Mouse (Mus musculus) ZHBTc4 (cell line): ENCODE measurements around the gene Cdyl2.

Experiments used
- DNase-seq: peaks from one replicate; pipeline ENCODE4 v3.0.0-alpha.2; 2011; ENCODE audit warnings: low read depth, low spot score

Cdyl2 gene

GRCm38 (mm10) chr8:116621158-116621961, 111.4 kb downstream of the Cdyl2 start:
- no peak for DNase-seq

DNA sequence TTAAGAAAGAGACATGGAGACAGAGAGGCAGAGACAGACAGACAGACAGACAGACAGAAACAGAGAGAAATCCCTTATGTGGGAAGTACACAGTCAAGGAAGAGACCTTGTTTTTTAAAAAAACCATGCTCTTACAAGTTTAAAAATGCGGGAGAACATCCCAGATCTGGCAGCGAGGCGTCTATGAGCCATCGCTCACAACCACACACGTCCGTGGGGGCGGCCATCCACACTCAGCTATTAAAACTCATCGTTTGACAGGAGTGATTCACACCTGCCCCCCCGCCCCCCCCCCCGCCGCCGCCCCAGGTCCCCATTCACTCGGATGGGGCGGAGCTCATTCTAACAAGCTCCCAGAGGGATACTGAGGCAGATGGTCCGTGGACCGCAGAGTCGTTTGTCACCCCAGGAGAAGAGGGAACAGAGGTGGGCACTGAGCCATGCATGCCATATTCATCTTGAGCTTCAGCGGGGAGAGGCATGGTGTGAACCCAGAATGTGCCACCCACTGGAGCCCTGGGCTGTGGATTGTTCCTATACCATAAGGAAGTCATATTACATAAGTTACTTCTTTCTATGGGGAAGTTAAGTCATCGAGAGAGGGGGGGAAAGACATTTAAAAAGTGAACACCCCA, 113.0 kb downstream of the Cdyl2 start:
- DNase-seq: no peak

DNA sequence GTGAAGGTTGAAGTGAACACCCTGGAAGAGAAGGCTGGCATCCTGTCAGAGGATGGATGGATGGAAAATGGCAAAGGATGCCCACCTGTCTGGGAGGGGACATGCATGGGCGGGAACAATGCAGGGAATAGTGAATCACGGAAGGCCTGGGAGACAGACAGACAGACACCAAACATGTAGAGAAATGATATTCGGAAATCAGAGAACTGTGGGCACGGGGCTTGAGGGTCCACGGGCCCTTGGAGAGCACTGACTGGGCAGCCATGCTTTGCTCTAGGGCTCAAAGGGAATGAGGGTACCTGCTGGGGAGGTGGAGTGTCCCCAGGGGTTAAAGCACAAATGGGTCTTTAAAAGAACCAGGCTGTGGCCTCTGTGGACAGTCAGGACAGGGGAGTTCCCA, 113.6 kb downstream of the Cdyl2 start:
- DNase-seq: no peak

DNA sequence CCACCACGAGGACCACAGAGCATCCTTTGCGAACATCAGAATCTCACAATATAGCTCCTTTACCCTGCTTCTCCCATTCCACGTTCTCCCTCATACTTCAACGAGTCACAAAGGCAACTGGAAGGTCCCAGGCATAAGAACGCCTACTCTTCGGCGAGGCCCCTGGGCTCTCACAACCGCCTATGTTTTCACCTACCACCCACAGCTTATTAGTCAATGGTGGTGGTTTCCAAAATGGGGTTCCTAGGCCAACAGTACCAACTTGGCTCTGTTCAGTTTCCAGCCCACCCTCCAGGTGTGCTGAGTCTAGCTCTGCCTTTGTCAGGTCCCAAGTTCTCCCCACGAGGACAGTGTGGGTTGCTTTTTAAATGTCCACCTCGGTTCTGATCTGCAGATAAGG, 114.0 kb downstream of the Cdyl2 start:
- DNase-seq: no peak

DNA sequence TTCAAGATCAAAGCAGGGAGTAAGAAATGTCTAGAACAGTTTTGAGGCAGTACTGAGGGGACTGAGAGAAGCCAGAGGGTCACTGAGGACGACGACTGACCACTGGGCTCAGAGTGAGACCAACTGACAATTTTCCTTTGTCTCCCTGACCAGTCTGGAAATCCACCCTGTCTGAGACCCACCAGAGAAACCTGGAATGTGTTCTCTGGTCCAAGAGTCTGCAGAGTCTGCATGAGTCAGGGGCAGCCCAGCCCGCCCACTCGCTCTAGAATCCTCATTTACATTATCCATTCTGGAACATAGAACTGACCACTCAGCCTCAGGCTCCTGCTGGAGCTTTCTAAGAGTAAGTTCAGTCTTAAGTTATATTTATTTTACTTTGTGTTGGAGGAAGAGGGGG, 114.9 kb downstream of the Cdyl2 start:
- DNase-seq: no peak

GRCm38 (mm10) chr8:116616369-116616768, 116.4 kb downstream of the Cdyl2 start:
- no peak for DNase-seq

DNA sequence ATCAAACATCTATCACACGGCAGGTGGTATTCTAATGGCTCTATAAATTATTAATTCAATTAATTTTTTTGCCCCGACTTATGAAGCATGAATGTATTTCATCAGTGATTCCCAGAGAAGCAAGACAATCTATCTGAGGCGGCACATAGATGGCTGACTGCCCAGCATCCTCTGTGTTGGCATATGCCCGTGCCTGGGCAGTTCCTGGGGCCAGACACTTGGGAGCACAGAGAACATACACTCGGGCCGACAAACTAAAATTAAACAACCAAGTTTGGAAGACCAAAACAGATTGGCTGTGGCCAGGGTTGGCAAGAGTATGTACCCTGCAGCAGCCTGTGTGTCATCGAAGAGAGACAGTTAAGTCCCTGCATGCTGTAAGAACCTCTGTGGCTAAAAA, 117.9 kb downstream of the Cdyl2 start:
- no peak for DNase-seq

DNA sequence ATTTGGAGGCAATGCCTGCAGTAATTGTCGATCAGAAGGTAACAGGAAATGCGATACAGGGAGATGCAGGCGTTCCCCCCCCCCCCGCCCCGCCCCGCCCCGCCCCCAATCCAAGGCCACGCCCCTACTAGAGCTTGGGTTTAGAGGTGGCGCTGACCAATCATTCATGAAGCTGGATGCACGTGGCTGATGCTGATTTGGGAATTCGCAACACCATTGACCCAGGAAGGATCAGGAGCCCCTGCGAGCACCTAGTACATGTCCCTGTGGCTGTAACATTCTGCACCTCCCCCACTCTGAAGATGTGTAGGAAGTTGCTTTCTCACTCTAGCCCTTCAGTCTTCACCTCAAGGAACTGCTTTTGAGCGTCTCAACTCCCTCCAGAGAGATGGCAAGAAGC, 126.6 kb downstream of the Cdyl2 start:
- peak; percentile 84 for DNase-seq

DNA sequence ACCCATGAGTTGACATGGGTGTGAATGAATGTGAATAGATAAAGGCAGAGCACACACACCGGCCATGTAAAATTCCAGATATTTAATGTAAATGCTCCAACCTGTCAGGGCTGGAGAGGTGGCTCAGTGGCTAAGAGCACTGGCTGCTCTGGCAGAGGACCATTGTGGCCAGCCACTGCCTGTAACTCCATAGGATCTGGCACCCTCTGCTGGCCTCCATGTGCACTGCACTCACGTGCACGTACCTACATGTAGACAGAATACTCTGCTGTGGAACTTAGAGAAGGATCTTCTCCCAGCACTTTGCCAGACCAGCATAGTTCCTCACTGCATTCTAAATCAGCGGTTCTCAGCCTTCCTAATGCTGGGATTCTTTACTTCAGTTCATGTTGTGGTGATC, 130.0 kb downstream of the Cdyl2 start:
- DNase-seq: peak; percentile 79

- no peak for DNase-seq
Measured at GRCm38 (mm10) chr8:116599728-116600127, 133.1 kb downstream of the Cdyl2 start.

- peak; percentile 25 for DNase-seq
Measured at GRCm38 (mm10) chr8:116591226-116591625, 141.6 kb downstream of the Cdyl2 start.

DNA sequence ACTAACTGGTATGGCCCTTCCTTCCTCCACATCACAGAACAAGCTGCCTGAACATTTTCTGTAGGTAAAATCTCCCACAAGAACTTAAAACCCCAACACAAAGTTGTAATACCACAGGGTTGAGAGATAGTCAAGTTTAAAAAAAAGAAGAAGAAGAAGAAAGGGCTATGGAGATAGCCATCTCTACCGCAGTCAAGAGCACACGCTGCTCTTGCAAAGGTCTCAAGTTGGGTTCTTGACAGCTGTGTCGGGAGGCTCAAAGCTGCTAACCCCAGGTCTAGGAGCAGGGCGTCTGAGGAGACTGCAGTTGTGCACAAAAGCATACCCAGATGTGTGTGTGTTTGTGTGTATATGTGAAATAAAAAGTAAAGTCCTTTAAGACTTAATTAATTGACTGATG, 142.2 kb downstream of the Cdyl2 start:
- DNase-seq: no peak

- DNase-seq: no peak
Measured at GRCm38 (mm10) chr8:116590106-116590505, 142.7 kb downstream of the Cdyl2 start.

- DNase-seq: peak; percentile 57
Measured at GRCm38 (mm10) chr8:116587616-116588468, 144.9 kb downstream of the Cdyl2 start.

- no peak for DNase-seq
Measured at GRCm38 (mm10) chr8:116581318-116582019, 151.3 kb downstream of the Cdyl2 start.

DNA sequence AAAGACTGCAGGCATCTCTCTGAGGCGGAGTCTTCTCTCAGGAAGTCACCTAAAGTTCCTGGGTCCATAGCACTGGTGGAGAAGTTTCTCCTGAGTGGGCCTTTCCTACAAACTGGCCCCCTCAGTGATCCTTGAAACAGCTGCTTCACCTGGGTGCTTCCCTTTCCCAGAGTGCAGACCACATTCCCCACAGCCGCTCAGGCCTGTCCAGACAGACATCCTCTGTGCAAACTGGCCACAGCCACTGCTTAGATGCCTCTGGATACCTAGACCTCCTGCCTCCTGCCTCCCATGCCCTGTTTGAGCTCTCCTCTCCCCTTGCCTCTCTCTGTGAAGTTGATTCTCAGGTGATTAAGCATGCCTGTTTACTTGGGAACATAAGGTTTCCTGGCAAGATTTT, 156.1 kb downstream of the Cdyl2 start:
- DNase-seq: no peak

DNA sequence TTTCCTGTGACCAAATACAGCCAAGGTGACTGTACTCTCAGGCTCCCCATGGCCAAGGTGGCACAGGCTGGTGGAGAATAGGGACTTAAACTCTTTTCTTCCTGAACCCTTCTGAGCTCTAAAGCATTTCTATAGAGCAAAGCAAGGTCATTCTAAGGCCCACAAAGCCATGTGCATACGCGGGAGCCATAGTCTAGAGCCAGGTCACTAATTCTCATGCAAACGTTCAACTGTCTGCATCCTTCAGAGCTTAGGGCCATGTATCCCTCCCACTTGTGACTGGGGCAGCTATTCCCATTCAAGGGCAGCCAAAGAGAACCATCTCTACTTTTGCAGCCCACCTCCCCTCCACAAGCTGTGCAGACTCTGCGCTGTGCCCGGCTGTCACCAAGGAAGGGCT, 159.7 kb downstream of the Cdyl2 start:
- DNase-seq: peak; percentile 86

DNA sequence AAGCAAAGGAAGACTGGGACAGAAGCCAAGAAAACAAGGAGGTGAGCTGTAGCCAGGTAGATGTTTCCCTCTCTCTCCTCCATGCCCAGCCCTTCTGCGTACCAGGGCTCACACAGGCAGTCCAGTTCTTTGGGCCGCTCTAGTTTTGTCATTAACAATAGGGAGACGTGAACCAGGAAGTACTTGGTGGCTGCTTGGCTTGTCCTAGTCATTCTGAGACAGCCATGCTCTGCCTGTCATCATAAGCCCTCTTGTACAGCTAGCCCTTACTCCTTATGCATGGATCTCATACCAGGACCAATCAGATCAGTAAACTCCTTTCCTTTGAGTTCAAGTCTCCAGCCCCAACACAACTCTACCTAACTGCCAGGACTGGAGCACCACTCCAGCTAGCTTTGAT, 180.0 kb downstream of the Cdyl2 start:
- no peak for DNase-seq

- no peak for DNase-seq
Measured at GRCm38 (mm10) chr8:116552255-116552654, 180.5 kb downstream of the Cdyl2 start.

DNA sequence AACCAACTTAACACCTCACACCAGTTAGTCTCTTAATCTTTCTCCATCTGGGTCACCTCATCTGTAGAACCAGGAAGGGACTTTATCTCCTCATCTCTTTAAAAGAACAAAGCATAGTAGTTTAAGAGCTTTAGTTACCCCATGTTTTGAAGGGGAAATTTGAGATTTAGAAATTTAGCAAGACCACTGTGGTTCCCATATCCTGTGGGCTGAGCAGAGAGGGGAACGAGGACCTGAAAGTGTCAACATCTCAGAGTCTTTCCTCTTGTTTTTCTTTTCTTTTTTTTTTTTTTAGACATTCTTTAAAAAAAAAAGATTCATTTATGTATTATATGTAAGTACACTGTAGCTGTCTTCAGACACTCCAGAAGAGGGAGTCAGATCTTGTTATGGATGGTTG, 189.4 kb downstream of the Cdyl2 start:
- DNase-seq: no peak

DNA sequence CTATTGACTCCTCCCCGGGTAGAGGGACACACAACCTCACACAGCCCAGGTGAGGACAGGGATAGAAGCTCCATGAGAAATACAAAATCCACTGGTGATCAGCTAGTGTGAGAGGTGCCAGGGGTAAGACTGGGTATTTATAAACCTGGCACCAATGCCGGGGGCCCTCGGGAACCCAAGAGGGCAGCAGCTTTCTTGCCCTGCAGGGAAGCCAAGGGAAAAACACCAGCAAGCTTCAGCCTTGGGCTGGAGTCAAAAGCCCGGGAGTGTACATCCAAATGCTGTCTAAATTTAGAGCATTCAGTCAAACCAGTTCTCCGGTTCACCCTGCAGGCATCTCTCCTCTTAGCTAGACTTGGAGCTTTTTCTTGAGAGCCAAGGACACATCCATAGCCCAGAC, 189.9 kb downstream of the Cdyl2 start:
- no peak for DNase-seq

DNA sequence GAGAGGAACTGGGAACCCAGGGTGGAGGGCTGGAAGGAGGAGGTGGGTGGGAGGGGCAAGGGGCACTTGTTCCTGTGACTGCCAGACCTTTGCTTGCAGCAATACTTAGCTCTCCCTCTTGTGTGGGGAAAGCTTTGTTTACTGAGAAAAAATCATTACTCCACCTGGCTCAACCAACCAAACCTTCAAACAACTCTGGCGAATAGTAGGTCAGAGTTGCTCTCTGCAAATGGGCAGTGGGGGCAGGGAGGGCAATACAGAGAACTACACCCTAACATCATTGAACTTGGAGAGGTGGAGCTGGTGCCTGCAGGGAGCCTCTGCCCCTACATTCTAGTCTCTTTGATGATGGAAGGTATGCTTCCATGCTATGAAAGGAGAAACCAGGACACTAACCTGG, 192.7 kb downstream of the Cdyl2 start:
- DNase-seq: no peak
